Mouse (Mus musculus): ENCODE results near the gene Gm5431. TPM values are rescaled to one million over a fixed set of nuclear protein-coding genes. Genes with fewer than 3 reads are reported as not detected.
"Not testable (repeated sequence)": the region's sequence is repeated elsewhere in the genome, so short reads cannot be mapped to it uniquely, and the experiment has no call there.

Gene Gm5431
- total RNA-seq, 2 experiments from 2014 or later = 0.29 TPM; not detected in 1

- intact Hi-C loops (cut with DNase I) = no loop called here
- no peak for DNase-seq (ENCODE audit: low spot score in 2 of 2)
Observed at GRCm38 (mm10) chr11:48872695-48873300, 29.2 kb downstream of the Gm5431 start.

- peak in 1 of 2 experiments; percentile 42 for DNase-seq (ENCODE audit: low spot score in 2 of 2)
- intact Hi-C loops (cut with DNase I) = no loop called here
Observed at GRCm38 (mm10) chr11:48871817-48872541, 30.0 kb downstream of the Gm5431 start.

GRCm38 (mm10) chr11:48871201-48871772 lies 30.7 kb downstream of the Gm5431 start, which contains the start of gene Irgm1:
Gene Irgm1, minus strand, starts transcription at chr11:48871683.
- peak in 1 of 2 experiments; percentile 28 for DNase-seq (ENCODE audit: low spot score in 2 of 2)
- intact Hi-C loops (cut with DNase I) = no loop called here

GRCm38 (mm10) chr11:48870781-48871180 lies 31.2 kb downstream of the Gm5431 start:
- no peak for DNase-seq (ENCODE audit: low spot score in 2 of 2)
- intact Hi-C loops (cut with DNase I) = no loop called here

GRCm38 (mm10) chr11:48869380-48870110 lies 32.5 kb downstream of the Gm5431 start:
- intact Hi-C loops (cut with DNase I) = no loop called here
- DNase-seq (ENCODE audit: low spot score in 2 of 2) = no peak

GRCm38 (mm10) chr11:48866481-48866880 lies 35.5 kb downstream of the Gm5431 start:
- no peak for DNase-seq (ENCODE audit: low spot score in 2 of 2)
- intact Hi-C loops (cut with DNase I) = no loop called here

GRCm38 (mm10) chr11:48863808-48864207 lies 38.2 kb downstream of the Gm5431 start:
- DNase-seq (ENCODE audit: low spot score in 2 of 2) = no peak
- intact Hi-C loops (cut with DNase I) = loop anchor here (5.0 kb wide), 1 partner anchor 408 kb away; no protein-coding TSS in a partner anchor

- DNase-seq (ENCODE audit: low spot score in 2 of 2) = no peak
- intact Hi-C loops (cut with DNase I) = loop anchor here (5.0 kb wide), 1 partner anchor 409 kb away; no protein-coding TSS in a partner anchor
Observed at GRCm38 (mm10) chr11:48862784-48863319, 39.2 kb downstream of the Gm5431 start.

- intact Hi-C loops (cut with DNase I) = loop anchor here (2.0 to 10.0 kb wide), 2 partner anchors 68 to 386 kb away; partner anchors contain the start of gene Mgat1
- DNase-seq (ENCODE audit: low spot score in 2 of 2) = peak; percentile 76 to 79
Observed at GRCm38 (mm10) chr11:48859014-48859413, 43.0 kb downstream of the Gm5431 start.

GRCm38 (mm10) chr11:48853474-48854180 lies 48.4 kb downstream of the Gm5431 start:
- intact Hi-C loops (cut with DNase I) = loop anchor here (10.0 kb wide), 1 partner anchor 391 kb away; the partner anchor contains the start of gene Mgat1
- peak; percentile 89 to 96 for DNase-seq (ENCODE audit: low spot score in 2 of 2)

GRCm38 (mm10) chr11:48852624-48853473 lies 49.2 kb downstream of the Gm5431 start:
- DNase-seq (ENCODE audit: low spot score in 2 of 2) = no peak
- intact Hi-C loops (cut with DNase I) = loop anchor here (10.0 kb wide), 1 partner anchor 392 kb away; the partner anchor contains the start of gene Mgat1

GRCm38 (mm10) chr11:48852190-48852589 lies 49.8 kb downstream of the Gm5431 start:
- intact Hi-C loops (cut with DNase I) = loop anchor here (10.0 kb wide), 1 partner anchor 393 kb away; the partner anchor contains the start of gene Mgat1
- DNase-seq (ENCODE audit: low spot score in 2 of 2) = no peak

GRCm38 (mm10) chr11:48851270-48851995 lies 50.6 kb downstream of the Gm5431 start:
- intact Hi-C loops (cut with DNase I) = loop anchor here (10.0 kb wide), 1 partner anchor 393 kb away; the partner anchor contains the start of gene Mgat1
- DNase-seq (ENCODE audit: low spot score in 2 of 2) = no peak

- intact Hi-C loops (cut with DNase I) = loop anchor here (10.0 kb wide), 1 partner anchor 395 kb away; the partner anchor contains the start of gene Mgat1
- DNase-seq (ENCODE audit: low spot score in 2 of 2) = no peak
Observed at GRCm38 (mm10) chr11:48850240-48850639, 51.8 kb downstream of the Gm5431 start.

GRCm38 (mm10) chr11:48846881-48847280 lies 55.1 kb downstream of the Gm5431 start:
- DNase-seq (ENCODE audit: low spot score in 2 of 2) = no peak
- intact Hi-C loops (cut with DNase I) = no loop called here

- intact Hi-C loops (cut with DNase I); DNase-seq (ENCODE audit: low spot score in 2 of 2): not testable (repeated sequence)
Observed at GRCm38 (mm10) chr11:48846362-48846761, 55.7 kb downstream of the Gm5431 start.
